ENCODE assay signal across 18 mouse cellular contexts in genomic region chr5:105055279-105055678, GRCm38 (mm10).
"Had no signal": no experiment of that assay in that cellular context is flagged by ENCODE, and none has a peak within 500 bp of the region (broad histone marks: within the 10 kb centered on the region; RNA-seq: fewer than 3 reads in every experiment).

No protein-coding gene starts in this region.

- H3K9me3 ChIP-seq: liver, embryonic 13.5 days; liver, embryonic 15.5 days; lung, embryonic 15.5 days; neural tube, embryonic 12.5 days; stomach, embryonic 15.5 days had no signal

- H3K9ac ChIP-seq: liver, embryonic 13.5 days; liver, embryonic 15.5 days; liver, postnatal 0 days; lung, embryonic 15.5 days; neural tube, embryonic 12.5 days; stomach, embryonic 15.5 days had no signal

- H3K36me3 ChIP-seq: liver, embryonic 13.5 days; liver, embryonic 15.5 days; lung, embryonic 15.5 days; neural tube, embryonic 12.5 days; stomach, embryonic 15.5 days had no signal

- DNase-seq: liver, embryonic 13.5 days; liver, postnatal 0 days; lung, adult 2 months; lung, postnatal 14 days; lung, postnatal 36 days; right cerebral cortex, postnatal 14 days; thymus, adult 2 months; thymus, postnatal 25 days; thymus, postnatal 4 days had no signal

- H3K4me2 ChIP-seq: liver, embryonic 11.5 days; liver, embryonic 13.5 days; liver, embryonic 15.5 days; lung, embryonic 15.5 days; neural tube, embryonic 12.5 days; stomach, embryonic 15.5 days had no signal

- H3K27me3 ChIP-seq: liver, embryonic 13.5 days; liver, embryonic 15.5 days; lung, embryonic 15.5 days; neural tube, embryonic 12.5 days; stomach, embryonic 15.5 days had no signal

- H3K4me3 ChIP-seq: liver, embryonic 13.5 days; liver, embryonic 15.5 days; lung, embryonic 15.5 days; megakaryocyte, embryonic 14.5 days; neural tube, embryonic 12.5 days; stomach, embryonic 15.5 days had no signal

- H3K27ac ChIP-seq: liver, embryonic 13.5 days; liver, embryonic 15.5 days; lung, embryonic 15.5 days; macrophage; neural tube, embryonic 12.5 days; stomach, embryonic 15.5 days; stomach, postnatal 0 days had no signal

- ATAC-seq: liver, postnatal 0 days; lung, postnatal 0 days had no signal

- H3K4me1 ChIP-seq: liver, embryonic 13.5 days; liver, embryonic 15.5 days; lung, embryonic 15.5 days; megakaryocyte, embryonic 14.5 days; neural tube, embryonic 12.5 days; stomach, embryonic 15.5 days had no signal
